Mouse (Mus musculus) heart, postnatal 0 days (tissue): ENCODE measurements around the gene Cpsf4. TPM values are rescaled to one million over a fixed set of nuclear protein-coding genes. Genes with fewer than 3 reads are reported as not detected.

ENCODE experiments used
- ATAC-seq: fragments of 200-750 bp; cut with Nextera tagmentation; 2 replicates; pipeline ENCODE4 v1.8.0; 2017; ENCODE audit warnings: low read depth, moderate number of reproducible peaks, moderate library complexity; ENCODE audit not compliant: insufficient read depth
- DNase-seq: peaks from one replicate; pipeline ENCODE4 v3.0.0-alpha.2; 2016; ENCODE audit warnings: low spot score
- H3K27ac ChIP-seq: fragments of 300-500 bp; sonication (generic); 2 replicates; pipeline ENCODE4 v1.5.1; 2014; ENCODE audit warnings: low read depth, mild to moderate bottlenecking
- H3K27me3 ChIP-seq: fragments of 300-500 bp; sonication (generic); 2 replicates; pipeline ENCODE4 v1.6.1; 2014; ENCODE audit warnings: low read length, mixed read lengths; ENCODE audit not compliant: control insufficient read depth, insufficient read depth
- H3K36me3 ChIP-seq: fragments of 300-500 bp; sonication (generic); replicated peaks from 2 replicates; pipeline ENCODE4 v1.6.1; 2014; ENCODE audit warnings: low read length, mixed read lengths; ENCODE audit not compliant: control insufficient read depth, insufficient read depth
- H3K4me1 ChIP-seq: fragments of 300-500 bp; sonication (generic); 2 replicates; pipeline ENCODE4 v1.6.1; 2014; ENCODE audit warnings: antibody characterized with exemption; ENCODE audit not compliant: control insufficient read depth, insufficient read depth
- H3K4me2 ChIP-seq: fragments of 300-500 bp; sonication (generic); 2 replicates; pipeline ENCODE4 v1.6.1; 2014; ENCODE audit warnings: low read depth, mild to moderate bottlenecking, low read length, moderate library complexity
- H3K4me3 ChIP-seq: fragments of 300-500 bp; sonication (generic); 2 replicates; pipeline ENCODE4 v1.5.1; 2014; ENCODE audit warnings: low read depth, low read length
- H3K9ac ChIP-seq: fragments of 300-500 bp; sonication (generic); replicated peaks from 2 replicates; pipeline ENCODE4 v1.6.1; 2014; ENCODE audit warnings: low read depth, low read length, mixed read lengths
- H3K9me3 ChIP-seq: fragments of 300-500 bp; sonication (generic); replicated peaks from 2 replicates; pipeline ENCODE4 v1.6.1; 2016; ENCODE audit warnings: low read length; ENCODE audit not compliant: control insufficient read depth
- CTCF ChIP-seq: IDR thresholded peaks from 2 replicates; pipeline ENCODE4 v1.5.1; 2016; ENCODE audit warnings: antibody characterized with exemption, control low read depth, low read depth
- EP300 ChIP-seq: IDR thresholded peaks from 2 replicates; pipeline ENCODE4 v1.6.1; 2016; ENCODE audit warnings: antibody characterized with exemption, low read depth
- WGBS: fragments of 180-500 bp; shearing (Covaris S2); extraction: QIAGEN DNeasy Blood & Tissue Kit; methylation state at CpG from one replicate; pipeline ENCODE4 v1.1.7; 2014; 5-methylcytosine and 5-hydroxymethylcytosine counted together
- polyA plus RNA-seq: library from polyadenylated mRNA; unstranded; fragments of >200 nt; fragmentation: Nextera tagmentation; extraction: Ambion mirVana; gene quantifications from 2 replicates; pipeline ENCODE4 v1.2.1, GENCODE M21; 2015
- total RNA-seq: library from RNA; depleted of rRNA; stranded (reverse); fragments of >200 nt; gene quantifications from 2 replicates; pipeline ENCODE4 v1.2.3, GENCODE M21; 2014; ENCODE audit warnings: low replicate concordance

The Cpsf4 gene
- total and polyA plus RNA-seq, 2 experiments from 2014 or later = 14.5 to 21.5 TPM

GRCm38 (mm10) chr5:145185244-145185643 is 18.2 kb downstream of the Cpsf4 start:
- 77% methylated on average over 2 of the region's 2 CpGs for WGBS
- no peak overlapping the region for H3K4me3 ChIP-seq
- peaks cover 76% of the 10 kb centered on the region for H3K36me3 ChIP-seq
- peaks cover 8% of the 10 kb centered on the region for H3K4me1 ChIP-seq
- no peak overlapping the region for H3K9ac ChIP-seq
- no peaks in the 10 kb centered on the region for H3K9me3 ChIP-seq
- ATAC-seq (no peak), DNase-seq (no peak)
- no peak overlapping the region for H3K27ac ChIP-seq
- TF ChIP-seq CTCF (no peak), EP300 (no peak)
- no peak overlapping the region for H3K4me2 ChIP-seq
- H3K27me3 ChIP-seq = no peaks in the 10 kb centered on the region

GRCm38 (mm10) chr5:145189416-145189815 is 22.4 kb downstream of the Cpsf4 start:
- 85% methylated on average over 6 of the region's 6 CpGs for WGBS
- peaks cover 42% of the 10 kb centered on the region for H3K36me3 ChIP-seq
- DNase-seq (no peak), ATAC-seq (no peak)
- H3K27me3 ChIP-seq = no peaks in the 10 kb centered on the region
- no peak overlapping the region for H3K9ac ChIP-seq
- peak overlapping the region; percentile 86; the same call in 1 of the 2 replicates for H3K4me3 ChIP-seq
- H3K27ac ChIP-seq = no peak overlapping the region
- H3K4me2 ChIP-seq = peak overlapping the region; percentile 86
- no peak for TF ChIP-seq CTCF
- no peak for TF ChIP-seq EP300
- H3K9me3 ChIP-seq = no peaks in the 10 kb centered on the region
- peaks cover 13% of the 10 kb centered on the region for H3K4me1 ChIP-seq

GRCm38 (mm10) chr5:145190373-145190772 is 23.4 kb downstream of the Cpsf4 start:
- DNase-seq (no peak), ATAC-seq (peak; percentile 10; the same call in 1 of the 2 replicates)
- no peaks in the 10 kb centered on the region for H3K9me3 ChIP-seq
- TF ChIP-seq CTCF (no peak), EP300 (no peak)
- H3K27me3 ChIP-seq = no peaks in the 10 kb centered on the region
- peak overlapping the region; percentile 86 for H3K4me3 ChIP-seq
- whole genome bisulfite sequencing = 15% methylated on average over 5 of the region's 5 CpGs
- H3K4me1 ChIP-seq = peaks cover 13% of the 10 kb centered on the region
- peaks cover 43% of the 10 kb centered on the region for H3K36me3 ChIP-seq
- peak overlapping the region; percentile 94 for H3K9ac ChIP-seq
- peak overlapping the region; percentile 86 for H3K4me2 ChIP-seq
- peak overlapping the region; percentile 92 for H3K27ac ChIP-seq

- Histone ChIP-seq H3K9ac (peak overlapping the region; percentile 94), H3K9me3 (no peaks in the 10 kb centered on the region), H3K4me2 (peak overlapping the region; percentile 86), H3K36me3 (peaks cover 41% of the 10 kb centered on the region), H3K27ac (peak overlapping the region; percentile 92), H3K27me3 (no peaks in the 10 kb centered on the region), H3K4me3 (peak overlapping the region; percentile 86), H3K4me1 (peaks cover 13% of the 10 kb centered on the region)
- TF ChIP-seq CTCF = no peak
- ATAC-seq (peak; percentile 93), DNase-seq (peak; percentile 96)
- WGBS = 1% methylated on average over 41 of the region's 41 CpGs
These were observed 24.1 kb downstream of the Cpsf4 start for GRCm38 (mm10) chr5:145190875-145191798.

GRCm38 (mm10) chr5:145191962-145192361 is 24.9 kb downstream of the Cpsf4 start, which contains the start of gene Atp5j2:
Gene Atp5j2 (minus strand): TSS chr5:145192062.
- no peak for DNase-seq
- Histone ChIP-seq H3K4me1 (peaks cover 13% of the 10 kb centered on the region), H3K9ac (peak within 1 kb of the TSS; percentile 94), H3K36me3 (peaks cover 38% of the 10 kb centered on the region), H3K4me3 (peak within 1 kb of the TSS; percentile 86), H3K9me3 (no peaks in the 10 kb centered on the region), H3K4me2 (peak within 1 kb of the TSS; percentile 86), H3K27me3 (no peaks in the 10 kb centered on the region), H3K27ac (peak within 1 kb of the TSS; percentile 92)
- ATAC-seq = no peak
- no peak for TF ChIP-seq EP300
- no peak for TF ChIP-seq CTCF
- WGBS = 93% methylated on average over 2 of the region's 2 CpGs
